Mouse (Mus musculus) stomach, postnatal 0 days (tissue): ENCODE data around the gene Hpcal4.

Source experiments
- CTCF ChIP-seq: IDR thresholded peaks from 2 replicates; pipeline ENCODE4 v1.5.1; 2016; ENCODE audit warnings: antibody characterized with exemption, low read depth, mild to moderate bottlenecking, moderate library complexity
- EP300 ChIP-seq: optimal IDR thresholded peaks from 2 replicates; pipeline ENCODE3; 2016; ENCODE audit warnings: antibody characterized with exemption

DNA sequence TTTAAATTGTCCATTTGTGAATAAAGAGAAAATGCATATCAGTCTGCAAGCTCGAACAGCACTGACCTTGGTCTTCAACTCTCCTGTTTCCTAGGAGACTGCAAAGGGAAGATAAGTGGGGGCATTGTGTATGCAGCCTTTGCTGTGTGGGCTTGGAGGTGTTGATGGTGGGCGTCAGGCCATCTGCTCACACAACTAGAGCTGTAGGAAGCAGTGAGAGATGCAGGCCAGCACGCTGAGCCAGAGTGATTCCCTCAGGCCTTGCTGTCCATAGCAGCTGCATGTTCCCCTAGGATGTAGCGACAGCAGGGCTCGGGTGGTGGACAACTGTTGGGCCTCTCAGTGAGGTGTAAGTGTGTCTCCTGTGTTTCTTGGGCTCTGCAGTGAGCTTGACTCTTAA is 30.1 kb upstream of the Hpcal4 start:
- TF ChIP-seq CTCF (no peak), EP300 (no peak)
